Comparison of ENCODE assay signal across 24 mouse cellular contexts in the genomic region with DNA sequence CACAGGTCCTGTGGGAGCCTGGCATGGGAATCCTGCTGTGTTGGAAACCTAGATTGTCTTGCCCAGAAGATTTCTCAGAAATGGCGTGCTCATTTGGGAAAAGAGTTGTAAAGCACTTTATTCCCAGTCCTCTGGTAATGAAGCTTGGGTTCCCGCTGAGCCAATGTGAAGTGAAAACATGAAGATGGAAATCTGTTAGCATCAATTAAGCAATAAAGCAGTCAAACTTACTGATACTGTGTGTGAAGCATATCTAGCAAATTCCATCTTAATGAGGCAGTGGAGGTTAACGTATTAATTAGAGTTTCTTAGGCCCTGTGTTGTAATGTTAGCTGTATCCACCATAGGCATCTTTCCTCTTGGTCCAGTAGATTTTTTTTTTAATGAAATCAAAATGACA.
A peak's percentile ranks its signal among the peaks of the same experiment; 100 is the strongest.
DNase-seq lines count a peak whose midpoint lies in the region; ATAC-seq and TF ChIP-seq lines count a peak whose summit lies in the region.
"Had no signal": no experiment of that assay in that cellular context is flagged by ENCODE, and none has a peak within 500 bp of the region (broad histone marks: within the 10 kb centered on the region; RNA-seq: fewer than 3 reads in every experiment).

No protein-coding gene starts in this region.

- no peak for TF ChIP-seq POLR2A in brain, embryonic 14.5 days (IDR thresholded peaks at IDR 0.05; ENCODE audit: borderline replicate concordance, extremely low read depth, insufficient read depth, insufficient read length, poor library complexity, severe bottlenecking)

- no peaks in the 10 kb centered on the region for H3K36me3 ChIP-seq in forebrain, embryonic 14.5 days (ENCODE audit: control insufficient read depth, insufficient read depth, low read length)
- no peaks in the 10 kb centered on the region for H3K36me3 ChIP-seq in forebrain, postnatal 0 days (ENCODE audit: insufficient read depth)
- H3K36me3 ChIP-seq: embryonic facial prominence, embryonic 12.5 days; embryonic facial prominence, embryonic 15.5 days; forebrain, embryonic 10.5 days; forebrain, embryonic 12.5 days; forebrain, embryonic 15.5 days had no signal

- no peak overlapping the region for H3K4me2 ChIP-seq in forebrain, embryonic 14.5 days (ENCODE audit: low read length)
- no peak overlapping the region for H3K4me2 ChIP-seq in forebrain, postnatal 0 days (ENCODE audit: low read depth)
- H3K4me2 ChIP-seq: embryonic facial prominence, embryonic 12.5 days; embryonic facial prominence, embryonic 15.5 days; forebrain, embryonic 12.5 days; forebrain, embryonic 15.5 days had no signal

- peak; percentile 9 for DNase-seq in forebrain, embryonic 14.5 days (ENCODE audit: low spot score)
- DNase-seq in forebrain, postnatal 0 days = no peak
- peak; percentile 32 for DNase-seq in brain, embryonic 14.5 days (ENCODE audit: low read depth)
- DNase-seq in retina, postnatal 1 day = peak; percentile 67
- DNase-seq in left cerebral cortex, adult 2 months (ENCODE audit: extremely low spot score in 1 of 2, low spot score in 2 of 2) = no peak
- DNase-seq in heart, adult 18-20 months = no peak
- DNase-seq: adrenal gland, adult 8-10 months; adrenal gland, postnatal 14 days; adrenal gland, postnatal 36 days; cerebellum, adult 11 months; cerebellum, adult 18-20 months; cerebellum, adult 8-10 months; cerebellum, adult 9-11 months; cerebellum, postnatal 14 days; cerebellum, postnatal 36 days; embryo, embryonic 11 days had no signal

- ATAC-seq in forebrain, embryonic 14.5 days = no peak
- no peak for ATAC-seq in forebrain, postnatal 0 days
- ATAC-seq: activated CD4-positive, CD25-positive, alpha-beta regulatory T cell, adult 4 months; forebrain, embryonic 15.5 days; Patski had no signal

- H3K27me3 ChIP-seq in forebrain, embryonic 14.5 days (replicated peaks; ENCODE audit: control insufficient read depth, insufficient read depth, low read length) = no peaks in the 10 kb centered on the region
- H3K27me3 ChIP-seq in forebrain, postnatal 0 days (ENCODE audit: insufficient read depth, low read length) = no peaks in the 10 kb centered on the region
- H3K27me3 ChIP-seq: embryonic facial prominence, embryonic 12.5 days; embryonic facial prominence, embryonic 15.5 days; forebrain, embryonic 12.5 days; forebrain, embryonic 15.5 days; Patski had no signal

- 46% methylated on average over 3 of the region's 3 CpGs for WGBS in forebrain, embryonic 14.5 days
- WGBS in forebrain, postnatal 0 days = 55% methylated on average over 3 of the region's 3 CpGs

- no peaks in the 10 kb centered on the region for H3K9me3 ChIP-seq in forebrain, embryonic 14.5 days (replicated peaks; ENCODE audit: control insufficient read depth, low read length)
- no peaks in the 10 kb centered on the region for H3K9me3 ChIP-seq in forebrain, postnatal 0 days (ENCODE audit: low read length)
- H3K9me3 ChIP-seq: embryonic facial prominence, embryonic 12.5 days; embryonic facial prominence, embryonic 15.5 days; forebrain, embryonic 12.5 days; forebrain, embryonic 15.5 days had no signal

- H3K27ac ChIP-seq in forebrain, embryonic 14.5 days (ENCODE audit: low read depth, low read length) = no peak overlapping the region
- no peak overlapping the region for H3K27ac ChIP-seq in forebrain, postnatal 0 days (ENCODE audit: low read depth, low read length)
- no peak overlapping the region for H3K27ac ChIP-seq in left cerebral cortex, adult 2 months
- H3K27ac ChIP-seq: embryonic facial prominence, embryonic 12.5 days; embryonic facial prominence, embryonic 15.5 days; forebrain, embryonic 10.5 days; forebrain, embryonic 12.5 days; forebrain, embryonic 15.5 days had no signal

- no peak overlapping the region for H3K4me3 ChIP-seq in forebrain, embryonic 14.5 days (ENCODE audit: low read depth, low read length)
- no peak overlapping the region for H3K4me3 ChIP-seq in forebrain, postnatal 0 days (ENCODE audit: low read depth, low read length)
- H3K4me3 ChIP-seq in left cerebral cortex, adult 2 months = no peak overlapping the region
- H3K4me3 ChIP-seq: embryonic facial prominence, embryonic 12.5 days; embryonic facial prominence, embryonic 15.5 days; erythroblast, embryonic 14.5 days; forebrain, embryonic 10.5 days; forebrain, embryonic 12.5 days; forebrain, embryonic 15.5 days had no signal

- intact Hi-C loops in left cerebral cortex, adult 2 months (cut with DNase I) = no loop called here

- H3K4me1 ChIP-seq in forebrain, embryonic 14.5 days (ENCODE audit: control insufficient read depth, insufficient read depth, low read length) = no peaks in the 10 kb centered on the region
- no peaks in the 10 kb centered on the region for H3K4me1 ChIP-seq in forebrain, postnatal 0 days (ENCODE audit: insufficient read depth)
- H3K4me1 ChIP-seq: embryonic facial prominence, embryonic 12.5 days; embryonic facial prominence, embryonic 15.5 days; forebrain, embryonic 10.5 days; forebrain, embryonic 12.5 days; forebrain, embryonic 15.5 days had no signal

- no peak for TF ChIP-seq CTCF in forebrain, postnatal 0 days (IDR thresholded peaks at IDR 0.05; ENCODE audit: low read depth)
- TF ChIP-seq CTCF in brain, embryonic 14.5 days (IDR thresholded peaks at IDR 0.05; ENCODE audit: borderline replicate concordance, extremely low read depth, insufficient read depth, insufficient read length) = no peak
- TF ChIP-seq CTCF in left cerebral cortex, adult 2 months (IDR thresholded peaks at IDR 0.05) = no peak

- no peak overlapping the region for H3K9ac ChIP-seq in forebrain, embryonic 14.5 days (ENCODE audit: low read length)
- no peak overlapping the region for H3K9ac ChIP-seq in forebrain, postnatal 0 days
- H3K9ac ChIP-seq: embryonic facial prominence, embryonic 12.5 days; embryonic facial prominence, embryonic 15.5 days; forebrain, embryonic 12.5 days; forebrain, embryonic 15.5 days had no signal

Comparison
In these comparisons a context has a peak if more than half of its experiments do, and no peak if none do; other contexts are left out.
1. DNase-seq: peak in forebrain, embryonic 14.5 days (single experiment), brain, embryonic 14.5 days (single experiment) and retina, postnatal 1 day (single experiment); none in forebrain, postnatal 0 days (single experiment), left cerebral cortex, adult 2 months (0 of 2) and heart, adult 18-20 months (0 of 2).